Mouse (Mus musculus): ENCODE measurements around the gene Pltp.
"Not testable (repeated sequence)": the region's sequence is repeated elsewhere in the genome, so short reads cannot be mapped to it uniquely, and the experiment has no call there.

Pltp gene

DNA sequence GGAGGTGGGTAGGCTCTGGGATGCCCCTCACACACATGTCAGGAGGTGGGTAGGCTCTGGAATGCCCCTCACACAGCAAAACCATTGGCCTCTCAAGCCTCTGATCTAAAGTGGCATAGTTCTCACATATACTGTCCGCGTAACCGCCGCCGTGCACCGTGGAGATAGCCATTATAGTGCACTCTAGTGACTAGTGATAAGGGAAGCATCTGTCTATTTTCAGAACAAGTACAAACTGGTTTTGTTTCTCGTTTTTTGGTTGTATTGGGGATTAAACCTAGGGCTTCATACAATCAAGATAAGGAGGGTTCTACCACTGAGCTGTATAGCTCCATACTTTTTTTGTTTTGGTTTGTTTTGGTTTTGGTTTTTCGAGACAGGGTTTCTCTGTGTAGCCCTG is 41.7 kb downstream of the Pltp start:
- intact Hi-C loops (cut with DNase I) = no loop called here

DNA sequence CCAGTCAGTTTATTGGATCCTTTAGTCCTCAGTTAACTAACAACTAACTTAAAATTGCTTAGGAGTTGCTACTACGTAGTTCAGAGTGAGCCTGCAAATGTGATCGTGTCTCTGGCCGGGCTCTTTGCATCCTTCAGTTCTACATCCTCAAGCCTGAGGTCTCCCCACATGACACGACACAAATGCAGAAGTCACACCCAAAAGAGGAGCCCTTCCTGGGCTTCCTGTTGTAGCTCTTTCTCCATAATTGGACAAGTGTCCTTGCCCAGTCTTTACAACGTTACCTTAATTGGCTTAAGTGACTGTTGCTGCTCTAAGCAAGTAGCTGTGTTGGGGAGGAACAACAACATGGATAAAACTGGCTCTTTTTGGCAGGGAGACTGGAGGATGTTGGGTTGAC is 42.2 kb downstream of the Pltp start:
- intact Hi-C loops (cut with DNase I) = no loop called here

DNA sequence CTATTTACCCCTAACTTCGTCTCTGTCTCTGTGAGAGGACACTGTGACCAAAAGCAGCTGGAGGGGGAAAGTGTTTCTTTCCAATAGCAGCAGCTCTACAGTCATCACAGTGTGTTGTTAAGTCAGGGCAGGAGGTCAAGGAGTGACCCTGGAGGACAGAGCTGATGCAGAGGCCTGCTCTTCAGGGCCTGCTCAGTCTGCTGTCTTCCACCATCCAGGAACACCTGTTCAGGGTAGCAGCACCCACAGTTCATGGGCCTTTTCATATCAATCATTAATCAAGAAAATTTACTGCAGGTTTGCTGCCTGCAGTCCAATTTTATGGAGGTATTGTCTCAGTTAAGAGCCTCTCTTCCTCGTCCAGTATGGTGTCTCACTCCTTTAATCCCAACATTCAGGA is 44.0 kb downstream of the Pltp start:
- intact Hi-C loops (cut with DNase I) = no loop called here

GRCm38 (mm10) chr2:164806614-164807013 is 50.9 kb downstream of the Pltp start:
- intact Hi-C loops (cut with DNase I) = no loop called here

DNA sequence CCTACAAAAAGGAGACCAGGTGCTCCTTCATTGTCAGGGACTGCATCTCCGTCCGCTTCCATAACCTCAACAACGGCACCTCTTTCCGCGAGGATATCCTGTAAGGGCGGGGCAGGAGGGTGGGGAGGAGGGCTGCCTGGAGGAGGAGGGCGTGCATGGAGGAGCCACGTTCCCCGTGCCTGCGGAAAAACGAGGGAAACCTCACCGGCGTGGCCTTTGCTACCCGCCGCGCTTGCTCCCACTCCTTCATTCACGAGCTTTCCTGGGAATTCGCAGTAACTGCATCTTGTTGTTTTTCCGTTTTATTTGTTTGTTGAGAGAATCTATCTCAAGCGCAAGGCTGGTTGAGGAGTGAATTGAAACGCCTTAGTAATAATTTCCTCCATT is 52.2 kb downstream of the Pltp start:
- intact Hi-C loops (cut with DNase I) = no loop called here

- intact Hi-C loops (cut with DNase I) = no loop called here
Observed at GRCm38 (mm10) chr2:164804533-164805331, 52.8 kb downstream of the Pltp start, which contains the start of the genes Acot8 and Zswim3. Gene Acot8 (minus strand): TSS chr2:164804882. Gene Zswim3 (plus strand): TSS chr2:164805098.

DNA sequence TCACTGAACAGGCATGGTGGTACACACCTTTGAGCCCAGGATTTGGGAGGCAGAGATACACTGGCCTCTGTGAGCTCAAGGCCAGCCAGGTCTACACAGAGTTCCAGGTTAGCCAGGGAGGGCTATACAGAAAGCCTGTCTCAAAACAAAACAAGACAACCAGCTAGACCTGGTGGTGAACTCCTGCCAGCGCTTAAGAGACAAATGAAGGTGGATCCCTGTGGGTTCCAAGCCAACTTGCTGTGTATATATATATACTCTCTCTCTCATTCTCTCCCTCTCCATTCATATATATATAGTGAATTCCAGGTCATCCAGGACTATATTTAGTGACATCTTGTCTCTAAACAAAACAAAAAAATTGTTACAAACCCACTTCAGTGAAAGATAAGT is 53.6 kb downstream of the Pltp start:
- intact Hi-C loops (cut with DNase I) = no loop called here

DNA sequence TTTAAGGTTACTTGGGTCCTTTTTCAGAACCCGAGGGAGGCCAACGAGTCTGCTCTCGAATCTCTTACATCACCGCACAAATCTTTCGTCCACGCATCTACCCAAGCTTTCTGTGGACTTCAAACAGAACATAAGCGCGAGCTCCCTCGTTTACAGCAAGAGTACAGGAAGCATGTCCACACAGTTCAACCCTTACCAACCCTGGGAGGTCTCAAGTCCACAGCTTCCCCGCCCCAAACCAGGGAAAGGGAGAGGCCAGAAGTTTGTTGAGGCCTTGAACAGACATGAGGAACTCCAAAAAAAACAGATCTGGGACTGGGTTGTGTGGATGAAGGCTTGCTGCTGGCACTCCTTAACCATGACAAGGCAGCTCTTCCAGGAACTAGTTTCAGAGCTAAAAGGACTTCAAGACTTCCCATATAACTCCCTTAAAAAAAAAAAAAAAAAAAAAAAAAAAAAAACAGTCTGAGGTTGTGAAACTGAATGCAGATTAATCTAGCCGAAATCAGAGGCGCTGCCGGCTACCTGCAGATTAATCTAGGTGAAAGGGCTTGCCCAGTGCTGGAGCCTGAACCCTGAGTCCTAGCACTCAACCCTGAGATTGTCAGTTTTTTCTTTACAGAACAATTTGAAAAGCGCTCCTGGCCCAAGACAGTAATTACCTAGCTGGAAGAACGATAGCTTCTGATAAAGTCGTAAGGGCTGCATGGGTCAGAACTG is 54.1 kb downstream of the Pltp start:
- intact Hi-C loops (cut with DNase I) = no loop called here

DNA sequence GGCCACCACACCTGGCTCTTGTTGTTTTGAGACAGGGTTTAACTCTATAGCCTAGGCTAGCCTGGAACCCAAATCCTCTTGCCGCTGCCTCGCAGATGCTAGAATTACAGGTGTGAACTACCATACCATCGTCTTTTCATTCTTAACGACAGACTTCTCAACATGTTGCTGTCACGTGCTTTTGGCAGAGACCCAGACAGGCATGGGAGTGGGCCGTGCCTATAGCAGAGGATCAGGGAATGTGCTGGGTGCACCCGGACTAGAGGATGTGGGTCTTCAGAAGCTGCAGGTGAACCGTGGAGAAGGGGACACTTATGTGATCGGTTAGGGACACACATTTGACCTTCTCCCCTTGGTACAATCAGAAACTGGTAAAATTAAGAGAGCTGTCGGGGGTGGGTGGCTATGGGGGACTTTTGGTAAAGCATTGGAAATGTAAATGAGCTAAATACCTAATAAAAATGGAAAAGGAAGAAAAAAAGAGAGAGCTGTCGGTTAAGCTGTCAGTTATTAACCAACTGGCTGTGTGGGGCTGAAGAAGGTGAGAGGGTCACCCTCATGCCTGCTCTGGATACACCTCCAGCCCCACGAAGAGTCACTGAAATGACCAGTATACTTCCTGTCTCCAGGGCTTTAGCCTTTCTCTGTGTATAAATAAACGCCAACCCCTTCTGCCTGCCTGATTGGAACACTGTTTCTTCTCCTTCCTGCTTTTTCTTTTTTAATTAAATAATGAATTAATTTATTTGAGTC is 57.1 kb downstream of the Pltp start:
- intact Hi-C loops (cut with DNase I) = no loop called here

- intact Hi-C loops (cut with DNase I) = not testable (repeated sequence)
Observed at GRCm38 (mm10) chr2:164798554-164798953, 59.0 kb downstream of the Pltp start.

DNA sequence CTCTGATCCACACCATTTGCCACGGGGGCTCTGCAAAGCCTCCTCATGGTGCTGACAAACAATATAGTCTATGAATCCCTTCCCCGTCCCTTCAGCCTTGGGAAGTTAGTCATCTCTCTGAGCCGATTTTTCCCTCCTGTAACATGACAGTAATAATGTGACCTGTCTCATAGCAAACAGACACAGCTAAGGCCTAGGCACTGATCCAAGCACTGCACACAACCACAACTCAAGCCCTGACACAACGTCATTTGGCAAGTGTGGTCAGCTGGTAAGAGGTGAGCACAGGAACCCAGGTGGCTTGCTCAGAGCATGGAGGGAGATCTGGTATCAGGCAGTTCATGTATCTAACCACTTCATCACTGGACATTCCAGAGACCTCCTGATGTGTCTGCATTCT is 61.6 kb downstream of the Pltp start:
- intact Hi-C loops (cut with DNase I) = no loop called here

GRCm38 (mm10) chr2:164794293-164794692 is 63.2 kb downstream of the Pltp start:
- intact Hi-C loops (cut with DNase I) = no loop called here

DNA sequence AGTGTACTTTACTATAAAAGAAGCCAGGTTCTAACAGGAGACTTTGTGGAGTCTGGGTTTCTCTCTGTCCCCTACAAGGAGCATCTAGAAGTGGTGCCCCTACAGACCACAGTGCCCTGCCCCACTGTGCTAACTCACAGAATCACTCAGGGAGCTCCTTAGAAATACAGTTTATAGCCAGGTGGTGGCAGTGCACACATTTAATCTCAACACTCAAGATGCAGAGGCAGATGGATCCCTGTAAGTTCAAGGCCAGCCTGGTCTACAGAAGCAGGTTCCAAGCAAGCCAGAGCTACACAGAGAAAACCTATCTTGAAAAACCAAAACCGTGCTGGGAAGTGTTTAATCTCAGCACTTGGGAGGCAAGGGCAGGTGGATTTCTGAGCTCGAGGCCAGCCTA is 63.7 kb downstream of the Pltp start:
- intact Hi-C loops (cut with DNase I) = no loop called here

DNA sequence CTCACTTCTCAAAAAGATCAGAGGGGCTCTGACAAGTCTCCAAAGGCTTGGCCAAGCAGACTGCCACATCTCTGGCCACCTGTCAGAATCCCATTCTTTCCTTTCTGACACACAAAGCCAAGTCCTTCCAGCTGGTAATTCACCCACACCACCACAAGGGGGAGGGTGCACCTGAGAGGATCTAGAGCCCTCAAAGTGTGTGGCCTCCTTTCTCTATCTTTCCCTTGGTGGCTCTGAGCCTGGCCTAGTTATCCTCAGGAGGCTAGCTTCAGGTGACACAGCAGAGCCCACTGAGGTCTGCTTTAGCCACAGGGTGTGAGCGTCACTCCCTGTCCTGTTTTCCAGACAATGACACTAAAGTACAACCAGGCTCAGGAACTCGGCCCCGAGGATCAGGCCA is 64.3 kb downstream of the Pltp start:
- intact Hi-C loops (cut with DNase I) = no loop called here

GRCm38 (mm10) chr2:164792400-164793190 is 64.9 kb downstream of the Pltp start:
- intact Hi-C loops (cut with DNase I) = no loop called here

DNA sequence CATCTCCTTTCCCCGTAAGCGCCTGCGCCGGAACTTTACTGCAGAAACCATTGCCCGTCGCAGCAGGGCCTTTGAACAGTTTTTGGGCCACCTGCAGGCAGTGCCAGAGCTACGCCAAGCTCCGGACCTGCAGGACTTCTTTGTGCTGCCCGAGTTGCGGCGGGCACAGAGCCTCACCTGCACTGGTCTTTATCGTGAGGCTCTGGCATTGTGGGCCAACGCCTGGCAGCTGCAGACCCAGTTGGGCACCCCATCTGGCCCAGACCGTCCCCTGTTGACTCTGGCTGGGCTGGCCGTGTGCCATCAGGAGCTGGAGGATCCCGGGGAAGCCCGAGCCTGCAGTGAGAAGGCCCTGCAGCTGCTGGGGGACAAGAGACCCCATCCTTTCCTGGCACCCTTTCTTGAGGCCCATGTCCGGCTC is 65.7 kb downstream of the Pltp start:
- intact Hi-C loops (cut with DNase I) = no loop called here

DNA sequence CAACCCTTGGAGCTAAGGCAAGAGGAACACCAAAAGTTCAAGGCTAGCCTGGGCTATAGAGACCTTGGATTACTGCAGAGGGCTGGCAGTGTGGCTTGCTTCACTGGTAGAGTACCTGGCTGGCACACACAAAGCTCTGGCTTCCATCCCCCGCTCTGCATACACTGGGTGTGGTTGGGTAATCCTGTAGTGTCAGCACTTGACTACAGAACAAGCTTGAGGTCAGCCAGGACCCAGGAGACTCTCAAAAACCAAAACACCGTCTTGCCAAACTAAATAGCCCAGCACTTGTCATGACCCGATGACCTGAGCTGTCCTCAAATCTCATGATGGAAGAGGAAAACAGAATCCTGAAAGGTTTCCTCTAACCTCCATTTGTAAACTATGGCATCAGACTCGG is 67.1 kb downstream of the Pltp start:
- intact Hi-C loops (cut with DNase I) = no loop called here
